Mouse (Mus musculus): ENCODE measurements around the gene Lat2.

Lat2 gene

GRCm38 (mm10) chr5:134614802-134615201, at the start of gene Lat2:
Lat2 (minus strand) TSS chr5:134615025.
- POLR2A ChIA-PET, result interaction anchor here in 2 of 4 experiments (0.8 to 11.7 kb wide), 5 partner anchors 9 to 25 kb away, joined by 3 to 174 read pairs (median 4); partner anchors contain the start of gene Eif4h (in 1 of the 2)
- CTCF ChIA-PET, result interaction anchor here in 2 of 4 experiments (0.6 to 3.5 kb wide), 8 partner anchors 32 to 126 kb away, joined by 3 to 16 read pairs (median 4); no protein-coding TSS in a partner anchor

GRCm38 (mm10) chr5:134656708-134657107, 41.9 kb upstream of the Lat2 start:
- ChIA-PET POLR2A (interaction anchor here in 3 of 4 experiments (0.8 to 3.0 kb wide), 7 partner anchors 12 to 352 kb away, joined by 3 to 11 read pairs (median 3); partner anchors contain the start of genes Abhd11 (in 1 of the 3) and Eif4h (in 1 of the 3)), CTCF (interaction anchor here in 3 of 4 experiments (0.6 to 3.0 kb wide), 11 partner anchors 10 to 193 kb away, joined by 3 to 18 read pairs (median 3); no protein-coding TSS in a partner anchor)

- POLR2A ChIA-PET, result interaction anchor here in 1 of 4 experiments (0.9 kb wide), 1 partner anchor 11 kb away, joined by 3 read pairs; no protein-coding TSS in a partner anchor
- CTCF ChIA-PET, result interaction anchor here in 3 of 4 experiments (0.6 to 2.5 kb wide), 8 partner anchors 46 to 162 kb away, joined by 3 to 25 read pairs (median 4); no protein-coding TSS in a partner anchor
Observed at GRCm38 (mm10) chr5:134652015-134652414, 37.2 kb upstream of the Lat2 start.

DNA sequence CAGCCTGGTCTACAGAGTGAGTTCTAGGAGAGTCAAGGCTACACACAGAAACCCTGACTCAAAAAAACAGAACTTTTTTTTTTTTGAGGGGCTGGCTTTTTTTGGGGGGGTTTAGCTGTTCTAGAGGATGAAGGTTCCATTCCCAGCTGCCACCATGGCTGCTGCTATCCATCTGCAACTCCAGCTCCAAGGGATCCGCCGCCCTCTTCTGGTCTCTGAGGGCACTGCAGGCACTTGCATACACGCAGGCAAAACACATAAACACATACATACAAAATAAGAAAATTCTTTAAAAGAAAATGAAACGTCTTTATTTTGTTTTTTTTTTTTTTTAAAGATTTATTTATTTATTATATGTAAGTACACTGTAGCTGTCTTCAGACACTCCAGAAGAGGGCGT, 36.1 kb upstream of the Lat2 start:
- POLR2A ChIA-PET, result interaction anchor here (0.6 to 1.5 kb wide), 18 partner anchors 8 to 1482 kb away, joined by 3 to 7 read pairs (median 4); partner anchors contain the start of genes Castor2 (in 1 of the 4), Eif4h (in 1 of the 4) and Limk1 (in 1 of the 4)
- CTCF ChIA-PET, result interaction anchor here (0.5 to 2.5 kb wide), 79 partner anchors 8 to 1779 kb away, joined by 3 to 25 read pairs (median 4); partner anchors contain the start of genes Eif4h (in 2 of the 4), Limk1 (in 2 of the 4), Abhd11 (in 1 of the 4) and Clip2 (in 1 of the 4)

- ChIA-PET CTCF (interaction anchor here (0.5 to 1.4 kb wide), 6 partner anchors 59 to 1972 kb away, joined by 3 to 6 read pairs (median 3); no protein-coding TSS in a partner anchor), POLR2A (interaction anchor here (0.6 to 1.4 kb wide), 9 partner anchors 9 to 40 kb away, joined by 3 to 13 read pairs (median 3); partner anchors contain the start of genes Eif4h (in 3 of the 4) and Limk1 (in 1 of the 4))
Observed at GRCm38 (mm10) chr5:134648976-134649375, 34.2 kb upstream of the Lat2 start.

DNA sequence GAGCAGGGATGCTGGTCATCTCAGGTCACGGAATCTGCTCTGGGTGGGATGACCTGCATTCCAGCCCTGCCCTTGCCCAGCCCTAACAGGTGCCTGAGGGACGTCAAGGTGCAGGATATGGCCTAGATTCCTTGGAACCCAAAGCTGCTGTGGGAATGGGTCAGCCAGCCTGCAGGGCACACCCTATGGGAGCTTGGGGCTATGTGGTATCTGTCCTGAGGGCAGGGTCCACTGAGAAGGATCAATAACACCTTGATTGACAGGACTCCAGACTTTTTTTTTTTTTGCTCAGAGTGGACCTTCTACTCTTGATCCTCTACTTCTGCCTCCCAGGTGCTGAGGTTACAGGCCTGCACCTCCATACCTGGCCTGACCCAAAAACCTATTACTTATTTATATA, 32.6 kb upstream of the Lat2 start:
- ChIA-PET CTCF (interaction anchor here in 1 of 4 experiments (0.7 kb wide), 1 partner anchor 358 kb away, joined by 4 read pairs; no protein-coding TSS in a partner anchor), POLR2A (no interaction called here)

- POLR2A ChIA-PET, result interaction anchor here in 1 of 4 experiments (0.7 kb wide), 1 partner anchor 20 kb away, joined by 3 read pairs; no protein-coding TSS in a partner anchor
Observed at GRCm38 (mm10) chr5:134646461-134646860, 31.6 kb upstream of the Lat2 start.

GRCm38 (mm10) chr5:134644643-134645118, 29.9 kb upstream of the Lat2 start:
- CTCF ChIA-PET, result interaction anchor here in 1 of 4 experiments (0.8 kb wide), 1 partner anchor 9 kb away, joined by 4 read pairs; no protein-coding TSS in a partner anchor
- POLR2A ChIA-PET, result interaction anchor here in 2 of 4 experiments (0.8 to 1.5 kb wide), 3 partner anchors 44 to 112 kb away, joined by 3 to 5 read pairs (median 3); partner anchors contain the start of gene Limk1 (in 2 of the 2)

More at GRCm38 (mm10) chr5:134646461-134646860, 31.6 kb upstream of the Lat2 start:
- CTCF ChIA-PET, result interaction anchor here in 2 of 4 experiments (0.5 to 1.6 kb wide), 10 partner anchors 11 to 460 kb away, joined by 3 to 7 read pairs (median 4); partner anchors contain the start of gene Limk1 (in 1 of the 2)

DNA sequence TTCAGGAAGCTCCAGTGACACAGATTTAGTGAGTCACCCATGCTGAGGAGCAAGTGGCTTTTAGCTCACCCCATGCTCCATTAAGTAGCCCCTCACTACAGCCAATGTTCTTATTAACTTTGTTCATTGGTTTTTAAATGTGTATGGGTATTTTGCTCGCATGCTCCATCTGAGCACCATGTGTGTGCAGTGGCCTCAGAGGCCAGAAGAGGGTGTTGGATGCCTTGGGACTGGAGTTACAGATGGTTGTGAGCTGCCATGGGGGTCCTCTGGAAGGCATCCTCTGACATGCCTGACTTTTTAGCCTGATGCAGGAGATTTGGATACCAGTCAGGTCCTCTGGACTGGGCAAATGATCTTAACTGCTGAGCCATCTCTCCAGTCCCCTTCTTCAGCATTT, 29.3 kb upstream of the Lat2 start:
- POLR2A ChIA-PET, result interaction anchor here in 3 of 4 experiments (0.6 to 1.5 kb wide), 5 partner anchors 11 to 356 kb away, joined by 3 to 5 read pairs (median 3); partner anchors contain the start of gene Limk1 (in 2 of the 3)
- CTCF ChIA-PET, result interaction anchor here in 1 of 4 experiments (0.8 to 1.1 kb wide), 2 partner anchors 9 to 17 kb away, joined by 3 to 4 read pairs; no protein-coding TSS in a partner anchor

DNA sequence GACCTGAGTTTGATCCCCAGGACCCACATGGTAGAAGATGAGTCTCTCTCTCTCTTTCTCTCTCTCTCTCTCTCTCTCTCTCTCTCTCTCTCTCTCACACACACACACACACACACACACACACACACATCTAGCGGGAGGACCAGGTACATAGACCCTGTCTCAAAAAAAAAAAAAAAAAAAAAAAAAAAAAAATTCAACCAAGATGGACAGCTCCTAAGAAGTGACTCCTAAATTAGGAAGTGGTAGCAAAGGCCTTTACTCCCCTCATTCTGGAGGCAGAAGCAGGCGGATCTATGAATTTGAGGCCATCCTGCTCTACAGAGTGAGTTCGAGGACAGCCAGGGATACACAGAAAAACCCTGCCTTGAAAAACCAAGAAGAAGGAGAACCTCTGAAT, 25.5 kb upstream of the Lat2 start:
- ChIA-PET POLR2A (interaction anchor here (0.6 to 4.7 kb wide), 25 partner anchors 8 to 1188 kb away, joined by 3 to 75 read pairs (median 4); partner anchors contain the start of genes Limk1 (in 2 of the 4) and Abhd11 (in 1 of the 4)), CTCF (interaction anchor here (0.6 to 1.4 kb wide), 14 partner anchors 10 to 1342 kb away, joined by 3 to 10 read pairs (median 4); partner anchors contain the start of gene Limk1 (in 1 of the 4))

DNA sequence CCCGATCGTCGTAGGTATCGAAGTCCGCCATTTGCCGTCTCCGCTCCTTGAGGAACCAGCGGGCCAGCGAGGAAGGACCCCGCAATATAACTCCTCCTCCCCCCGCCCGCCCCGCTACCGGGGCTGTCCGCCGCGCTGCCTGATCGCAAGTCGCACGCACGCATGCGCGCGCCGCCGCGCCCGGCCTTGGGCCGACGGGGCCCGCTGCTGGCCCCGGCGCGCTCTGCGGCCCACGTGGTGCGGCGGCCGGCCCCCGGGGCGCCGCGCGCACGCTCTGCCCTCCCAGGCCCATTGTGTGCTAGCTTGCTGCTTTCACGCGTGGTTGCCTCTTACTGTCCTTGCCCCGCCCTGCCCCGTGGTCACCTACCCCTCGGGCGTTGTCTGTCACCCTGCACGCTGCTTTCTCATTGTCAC, 24.5 kb upstream of the Lat2 start, which contains the start of gene Eif4h:
Gene Eif4h (minus strand): TSS at position 222 of the 414 bp plus-strand sequence.
- ChIA-PET POLR2A (interaction anchor here in 3 of 4 experiments (0.6 to 4.7 kb wide), 45 partner anchors 9 to 1348 kb away, joined by 3 to 75 read pairs (median 4); partner anchors contain the start of genes Limk1 (in 3 of the 3), Abhd11 (in 1 of the 3), Cldn4 (in 1 of the 3) and Clip2 (in 1 of the 3)), CTCF (interaction anchor here in 3 of 4 experiments (0.6 to 1.4 kb wide), 12 partner anchors 11 to 327 kb away, joined by 3 to 10 read pairs (median 4); no protein-coding TSS in a partner anchor)

- ChIA-PET CTCF (interaction anchor here in 3 of 4 experiments (0.6 to 1.4 kb wide), 15 partner anchors 12 to 327 kb away, joined by 3 to 10 read pairs (median 4); no protein-coding TSS in a partner anchor), POLR2A (interaction anchor here in 3 of 4 experiments (0.7 to 4.7 kb wide), 45 partner anchors 8 to 423 kb away, joined by 3 to 75 read pairs (median 4); partner anchors contain the start of genes Limk1 (in 3 of the 3), Abhd11 (in 1 of the 3), Clip2 (in 1 of the 3) and Lat2 (in 1 of the 3))
Observed at GRCm38 (mm10) chr5:134638461-134639268, 23.8 kb upstream of the Lat2 start.

- ChIA-PET CTCF (interaction anchor here in 2 of 4 experiments (0.6 to 1.3 kb wide), 4 partner anchors 13 to 152 kb away, joined by 3 to 4 read pairs (median 3); no protein-coding TSS in a partner anchor), POLR2A (interaction anchor here in 3 of 4 experiments (0.7 to 4.7 kb wide), 16 partner anchors 8 to 422 kb away, joined by 3 to 75 read pairs (median 4); partner anchors contain the start of gene Limk1 (in 1 of the 3))
Observed at GRCm38 (mm10) chr5:134637820-134638367, 23.1 kb upstream of the Lat2 start.

DNA sequence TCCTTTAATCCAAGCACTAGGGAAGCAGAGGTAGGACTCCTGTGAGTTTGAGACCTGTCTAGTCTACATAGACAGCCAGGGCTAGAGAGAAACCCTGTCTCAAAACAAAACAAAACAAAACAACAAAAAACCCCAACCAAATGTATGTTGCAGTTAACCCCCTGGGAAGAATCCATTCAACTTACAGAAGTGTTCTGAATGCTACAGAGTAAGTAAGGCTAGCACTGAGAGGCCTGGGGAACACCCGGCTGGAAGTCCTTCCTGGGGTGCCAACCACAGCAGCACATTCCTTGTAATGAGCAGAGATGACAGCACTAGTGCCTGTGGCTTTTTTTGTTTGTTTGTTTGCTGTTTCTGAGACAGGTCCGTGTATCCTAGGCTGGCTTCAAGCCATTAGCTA, 18.0 kb upstream of the Lat2 start:
- ChIA-PET POLR2A (interaction anchor here in 3 of 4 experiments (0.6 to 11.9 kb wide), 10 partner anchors 13 to 789 kb away, joined by 3 to 174 read pairs (median 4); partner anchors contain the start of gene Lat2 (in 1 of the 3)), CTCF (interaction anchor here in 1 of 4 experiments (0.7 kb wide), 1 partner anchor 172 kb away, joined by 3 read pairs; no protein-coding TSS in a partner anchor)

DNA sequence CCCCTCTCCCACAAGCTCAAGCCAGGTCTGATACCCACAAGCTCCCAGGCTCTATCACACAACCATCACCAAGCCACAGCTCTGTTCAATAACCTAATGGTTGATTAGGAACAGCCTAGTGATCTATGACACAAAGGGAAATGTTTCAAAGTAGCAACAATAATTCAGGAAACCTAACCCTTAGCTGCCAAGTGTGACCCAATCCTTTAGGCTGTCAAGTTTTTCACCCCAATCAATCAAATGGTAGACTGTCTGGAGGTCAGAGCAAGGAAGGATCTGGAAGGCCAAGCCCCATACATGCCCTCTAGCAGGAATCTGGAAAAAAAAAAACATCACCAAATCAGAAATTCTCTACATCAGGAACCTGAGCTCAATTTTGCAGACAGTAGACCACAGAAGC, 16.0 kb upstream of the Lat2 start:
- POLR2A ChIA-PET, result interaction anchor here (0.5 to 11.9 kb wide), 18 partner anchors 8 to 378 kb away, joined by 3 to 174 read pairs (median 4); partner anchors contain the start of genes Eif4h (in 2 of the 4), Abhd11 (in 1 of the 4), Lat2 (in 1 of the 4) and Limk1 (in 1 of the 4)
- CTCF ChIA-PET, result interaction anchor here (0.6 to 1.3 kb wide), 4 partner anchors 11 to 86 kb away, joined by 3 to 6 read pairs (median 4); partner anchors contain the start of gene Syna (in 1 of the 4)

- ChIA-PET CTCF (no interaction called here), POLR2A (interaction anchor here in 3 of 4 experiments (0.7 to 11.9 kb wide), 9 partner anchors 9 to 446 kb away, joined by 3 to 174 read pairs (median 7); partner anchors contain the start of genes Eif4h (in 2 of the 3), Limk1 (in 2 of the 3), Gtf2ird2 (in 1 of the 3) and Lat2 (in 1 of the 3))
Observed at GRCm38 (mm10) chr5:134629508-134629907, 14.7 kb upstream of the Lat2 start.

Data from embryonic stem cell, embryonic (primary cell).